Mouse (Mus musculus) intestine, postnatal 0 days (tissue): ENCODE data around the gene Fmnl1. TPM values are rescaled to one million over a fixed set of nuclear protein-coding genes. Genes with fewer than 3 reads are reported as not detected.

ENCODE experiments used
- ATAC-seq: fragments of 200-750 bp; cut with Nextera tagmentation; 2 replicates; pipeline ENCODE4 v1.8.0; 2017; ENCODE audit warnings: mild to moderate bottlenecking, moderate TSS enrichment, moderate library complexity
- H3K27ac ChIP-seq: fragments of 300-500 bp; sonication (generic); 2 replicates; pipeline ENCODE4 v1.5.1; 2014; ENCODE audit warnings: mild to moderate bottlenecking, low read depth, low read length, moderate library complexity
- H3K27me3 ChIP-seq: fragments of 300-500 bp; sonication (generic); replicated peaks from 2 replicates; pipeline ENCODE4 v1.6.1; 2014; ENCODE audit warnings: low read length, mixed read lengths; ENCODE audit not compliant: control insufficient read depth, insufficient read depth
- H3K36me3 ChIP-seq: fragments of 300-500 bp; sonication (generic); 2 replicates; pipeline ENCODE4 v1.6.1; 2014; ENCODE audit warnings: mild to moderate bottlenecking, moderate library complexity; ENCODE audit not compliant: control insufficient read depth, insufficient read depth
- H3K4me1 ChIP-seq: fragments of 300-500 bp; sonication (generic); replicated peaks from 2 replicates; pipeline ENCODE4 v1.6.1; 2014; ENCODE audit warnings: antibody characterized with exemption, low read length, mixed read lengths; ENCODE audit not compliant: control insufficient read depth, insufficient read depth
- H3K4me2 ChIP-seq: fragments of 300-500 bp; sonication (generic); replicated peaks from 2 replicates; pipeline ENCODE4 v1.6.1; 2014; ENCODE audit warnings: low read depth, mild to moderate bottlenecking, moderate library complexity
- H3K4me3 ChIP-seq: fragments of 300-500 bp; sonication (generic); 2 replicates; pipeline ENCODE4 v1.5.1; 2014; ENCODE audit warnings: low read depth, low read length
- H3K9ac ChIP-seq: fragments of 300-500 bp; sonication (generic); 2 replicates; pipeline ENCODE4 v1.6.1; 2014; ENCODE audit warnings: mild to moderate bottlenecking, low read depth, low read length
- H3K9me3 ChIP-seq: fragments of 300-500 bp; sonication (generic); 2 replicates; pipeline ENCODE4 v1.6.1; 2016; ENCODE audit warnings: mixed run types; ENCODE audit not compliant: control insufficient read depth
- CTCF ChIP-seq: sonication (generic); IDR thresholded peaks from 2 replicates; pipeline ENCODE4 v1.5.1; 2016; ENCODE audit warnings: low read depth, mild to moderate bottlenecking, control low read depth, antibody characterized with exemption, moderate library complexity
- WGBS: fragments of 180-500 bp; shearing (Covaris S2); extraction: QIAGEN DNeasy Blood & Tissue Kit; methylation state at CpG from one replicate; pipeline ENCODE4 v1.1.7; 2014; 5-methylcytosine and 5-hydroxymethylcytosine counted together
- polyA plus RNA-seq: library from polyadenylated mRNA; unstranded; fragments of >200 nt; fragmentation: Nextera tagmentation; extraction: Ambion mirVana; gene quantifications from 2 replicates; pipeline ENCODE4 v1.2.1, GENCODE M21; 2015

Gene Fmnl1
- polyA plus RNA-seq, 1 experiment from 2014 or later = 1.0 TPM

- no peak for TF ChIP-seq CTCF
- Histone ChIP-seq H3K4me3 (no peak overlapping the region), H3K9ac (no peak overlapping the region), H3K27me3 (no peaks in the 10 kb centered on the region), H3K9me3 (no peaks in the 10 kb centered on the region), H3K36me3 (no peaks in the 10 kb centered on the region), H3K4me1 (no peaks in the 10 kb centered on the region), H3K4me2 (no peak overlapping the region), H3K27ac (no peak overlapping the region)
- 78% methylated on average over 1 of the region's 1 CpGs for WGBS
- no peak for ATAC-seq
These were observed 9.5 kb downstream of the Fmnl1 start for GRCm38 (mm10) chr11:103180426-103180825.

GRCm38 (mm10) chr11:103181349-103181748 is 10.4 kb downstream of the Fmnl1 start:
- no peak for ATAC-seq
- WGBS = 72% methylated on average over 9 of the region's 9 CpGs
- no peak for TF ChIP-seq CTCF

GRCm38 (mm10) chr11:103181911-103182310 is 11.0 kb downstream of the Fmnl1 start:
- H3K4me1 ChIP-seq = no peaks in the 10 kb centered on the region
- H3K9me3 ChIP-seq = no peaks in the 10 kb centered on the region
- peak; percentile 92 for ATAC-seq
- H3K4me3 ChIP-seq = no peak overlapping the region
- H3K9ac ChIP-seq = no peak overlapping the region
- no peak for TF ChIP-seq CTCF
- no peak overlapping the region for H3K27ac ChIP-seq
- 41% methylated on average over 3 of the region's 3 CpGs for WGBS
- no peak overlapping the region for H3K4me2 ChIP-seq
- no peaks in the 10 kb centered on the region for H3K27me3 ChIP-seq
- no peaks in the 10 kb centered on the region for H3K36me3 ChIP-seq

More at GRCm38 (mm10) chr11:103181349-103181748, 10.4 kb downstream of the Fmnl1 start:
- Histone ChIP-seq H3K4me1 (no peaks in the 10 kb centered on the region), H3K36me3 (no peaks in the 10 kb centered on the region), H3K27me3 (no peaks in the 10 kb centered on the region), H3K4me3 (no peak overlapping the region), H3K4me2 (no peak overlapping the region), H3K27ac (no peak overlapping the region), H3K9ac (no peak overlapping the region), H3K9me3 (no peaks in the 10 kb centered on the region)

- no peak overlapping the region for H3K27ac ChIP-seq
- WGBS = 45% methylated on average over 2 of the region's 2 CpGs
- H3K36me3 ChIP-seq = no peaks in the 10 kb centered on the region
- TF ChIP-seq CTCF = peak; percentile 85
- H3K9ac ChIP-seq = no peak overlapping the region
- no peaks in the 10 kb centered on the region for H3K27me3 ChIP-seq
- no peak overlapping the region for H3K4me3 ChIP-seq
- ATAC-seq = no peak
- no peak overlapping the region for H3K4me2 ChIP-seq
- H3K4me1 ChIP-seq = no peaks in the 10 kb centered on the region
- H3K9me3 ChIP-seq = no peaks in the 10 kb centered on the region
These were observed 14.0 kb downstream of the Fmnl1 start for GRCm38 (mm10) chr11:103184891-103185290.

GRCm38 (mm10) chr11:103192230-103192955 is 21.5 kb downstream of the Fmnl1 start:
- H3K27me3 ChIP-seq = peaks cover 31% of the 10 kb centered on the region
- TF ChIP-seq CTCF = no peak
- ATAC-seq = no peak
- no peak overlapping the region for H3K27ac ChIP-seq
- H3K4me1 ChIP-seq = no peaks in the 10 kb centered on the region
- peak overlapping the region; percentile 46 for H3K4me2 ChIP-seq
- WGBS = 35% methylated on average over 28 of the region's 28 CpGs
- no peak overlapping the region for H3K9ac ChIP-seq
- no peaks in the 10 kb centered on the region for H3K36me3 ChIP-seq
- peak overlapping the region; percentile 18; the same call in 1 of the 2 replicates for H3K4me3 ChIP-seq
- no peaks in the 10 kb centered on the region for H3K9me3 ChIP-seq

- Histone ChIP-seq H3K4me3 (peak overlapping the region; percentile 18; the same call in 1 of the 2 replicates), H3K9me3 (no peaks in the 10 kb centered on the region), H3K27ac (no peak overlapping the region), H3K4me2 (peak overlapping the region; percentile 46), H3K36me3 (no peaks in the 10 kb centered on the region), H3K27me3 (peaks cover 38% of the 10 kb centered on the region), H3K4me1 (no peaks in the 10 kb centered on the region), H3K9ac (no peak overlapping the region)
- WGBS = 15% methylated on average over 44 of the region's 44 CpGs
- ATAC-seq = peak; percentile 26; the same call in 1 of the 2 replicates
- TF ChIP-seq CTCF = peak; percentile 68
These were observed 22.3 kb downstream of the Fmnl1 start for GRCm38 (mm10) chr11:103192956-103193824.
